Mouse (Mus musculus) kidney, adult 2 months (tissue): Measurements from ENCODE around the gene Gm20431. TPM values are rescaled to one million over a fixed set of nuclear protein-coding genes. Genes with fewer than 3 reads are reported as not detected.
A peak's percentile ranks its signal among the peaks of the same experiment; 100 is the strongest.

Source experiments
- DNase-seq: peaks from one replicate; pipeline ENCODE4 v3.0.0; 2021
- H3K27ac ChIP-seq: fragments of 200-500 bp; 2 replicates; pipeline ENCODE4 v1.5.1; 2012; ENCODE audit warnings: low read depth, low read length, control low read depth, inconsistent platforms; ENCODE audit not compliant: insufficient read depth
- H3K27me3 ChIP-seq: fragments of 200-500 bp; replicated peaks from 2 replicates; pipeline ENCODE4 v1.6.1; 2012; ENCODE audit warnings: mild to moderate bottlenecking, moderate library complexity, low read length, inconsistent platforms; ENCODE audit not compliant: control insufficient read depth, insufficient read depth
- H3K36me3 ChIP-seq: fragments of 200-500 bp; 2 replicates; pipeline ENCODE4 v1.6.1; 2012; ENCODE audit warnings: mild to moderate bottlenecking, moderate library complexity, low read length, inconsistent platforms; ENCODE audit not compliant: control insufficient read depth, insufficient read depth
- H3K4me1 ChIP-seq: fragments of 200-500 bp; 2 replicates; pipeline ENCODE4 v1.6.1; 2011; ENCODE audit warnings: low read length; ENCODE audit not compliant: control insufficient read depth, insufficient read depth
- H3K4me3 ChIP-seq: fragments of 200-500 bp; 2 replicates; pipeline ENCODE4 v1.5.1; 2011; ENCODE audit warnings: mild to moderate bottlenecking, low read depth, low read length, control low read depth; ENCODE audit not compliant: insufficient read depth
- CTCF ChIP-seq: fragments of 200-500 bp; conservative IDR thresholded peaks from 2 replicates; pipeline ENCODE4 v1.5.1; 2011; ENCODE audit warnings: low read depth, mild to moderate bottlenecking, control low read depth, low read length, moderate library complexity, mixed read lengths; ENCODE audit not compliant: insufficient read depth, insufficient read length
- POLR2A ChIP-seq: fragments of 200-500 bp; IDR thresholded peaks from one replicate; pipeline ENCODE4 v1.6.1; 2011; ENCODE audit warnings: low read depth, low read length, control low read depth
- WGBS: fragments of 180-500 bp; shearing (Covaris S2); methylation state at CpG from one replicate; pipeline ENCODE4 v1.1.7; 2018; 5-methylcytosine and 5-hydroxymethylcytosine counted together
- polyA plus RNA-seq: library from polyadenylated mRNA; depleted of rRNA; stranded (reverse); fragments of >200 nt; gene quantifications from 2 replicates; pipeline ENCODE4 v1.2.3, GENCODE M21; 2012; rRNA removed

Gm20431 gene
- 30.7 and 31.8 TPM in 2 replicates for polyA plus RNA-seq

- Histone ChIP-seq H3K36me3 (no peaks in the 10 kb centered on the region), H3K4me1 (peaks cover 28% of the 10 kb centered on the region), H3K4me3 (peak within 1 kb of the TSS; percentile 83), H3K27ac (peak within 1 kb of the TSS; percentile 86), H3K27me3 (no peaks in the 10 kb centered on the region)
- WGBS = 6% methylated on average over 110 of the region's 110 CpGs
- DNase-seq = peak; percentile 98
- peak; percentile 92 for TF ChIP-seq POLR2A
- TF ChIP-seq CTCF = no peak
Measured at GRCm38 (mm10) chr2:167661270-167662203, at the start of gene Gm20431. TSS of gene Gm20431 (minus strand) at chr2:167661496.

GRCm38 (mm10) chr2:167710574-167710973 lies 49.3 kb upstream of the Gm20431 start:
- H3K27me3 ChIP-seq = no peaks in the 10 kb centered on the region
- 58% methylated on average over 6 of the region's 6 CpGs for WGBS
- H3K36me3 ChIP-seq = no peaks in the 10 kb centered on the region
- no peak overlapping the region for H3K4me3 ChIP-seq
- no peak overlapping the region for H3K27ac ChIP-seq
- H3K4me1 ChIP-seq = peaks cover 13% of the 10 kb centered on the region
- TF ChIP-seq CTCF (no peak), POLR2A (no peak)
- no peak for DNase-seq

DNA sequence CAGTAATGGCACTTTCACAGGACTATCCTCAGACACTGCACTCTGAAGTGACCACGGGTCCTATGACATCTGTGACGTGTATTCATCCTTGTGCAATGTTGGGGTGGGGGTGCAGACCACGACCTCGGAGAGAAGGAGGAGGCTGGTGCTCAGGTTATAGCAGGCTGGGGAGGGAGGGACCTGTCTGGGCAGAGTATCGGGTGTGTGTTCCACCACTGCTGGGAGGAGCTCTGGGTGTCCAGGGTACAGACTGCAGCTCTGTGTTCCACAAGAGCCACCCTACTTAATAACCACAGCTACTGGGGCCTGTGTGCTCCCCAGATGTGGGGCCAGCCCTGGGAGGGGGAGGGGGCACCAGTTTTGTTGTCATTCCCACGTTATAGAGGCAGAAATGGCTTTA lies 48.7 kb upstream of the Gm20431 start:
- WGBS = 63% methylated on average over 6 of the region's 6 CpGs
- TF ChIP-seq POLR2A = no peak
- TF ChIP-seq CTCF = no peak
- no peak for DNase-seq
- Histone ChIP-seq H3K4me1 (peaks cover 13% of the 10 kb centered on the region), H3K27me3 (no peaks in the 10 kb centered on the region), H3K4me3 (no peak overlapping the region), H3K27ac (no peak overlapping the region), H3K36me3 (no peaks in the 10 kb centered on the region)

GRCm38 (mm10) chr2:167708373-167708772 lies 47.1 kb upstream of the Gm20431 start:
- DNase-seq = no peak
- Histone ChIP-seq H3K4me3 (no peak overlapping the region), H3K27me3 (no peaks in the 10 kb centered on the region), H3K27ac (no peak overlapping the region), H3K36me3 (no peaks in the 10 kb centered on the region), H3K4me1 (peaks cover 5% of the 10 kb centered on the region)
- TF ChIP-seq CTCF (no peak), POLR2A (no peak)
- 72% methylated on average over 15 of the region's 15 CpGs for WGBS

- no peak for TF ChIP-seq POLR2A
- no peak for TF ChIP-seq CTCF
- H3K27me3 ChIP-seq = no peaks in the 10 kb centered on the region
- H3K27ac ChIP-seq = no peak overlapping the region
- no peaks in the 10 kb centered on the region for H3K36me3 ChIP-seq
- DNase-seq = no peak
- WGBS = 77% methylated on average over 11 of the region's 11 CpGs
- H3K4me1 ChIP-seq = no peaks in the 10 kb centered on the region
- no peak overlapping the region for H3K4me3 ChIP-seq
Measured at GRCm38 (mm10) chr2:167706183-167706939, 45.1 kb upstream of the Gm20431 start.

GRCm38 (mm10) chr2:167704409-167704808 lies 43.1 kb upstream of the Gm20431 start:
- Histone ChIP-seq H3K4me3 (no peak overlapping the region), H3K4me1 (no peaks in the 10 kb centered on the region), H3K27ac (no peak overlapping the region), H3K27me3 (no peaks in the 10 kb centered on the region), H3K36me3 (no peaks in the 10 kb centered on the region)
- peak; percentile 51 for DNase-seq
- TF ChIP-seq POLR2A = no peak
- no peak for TF ChIP-seq CTCF
- WGBS = 66% methylated on average over 4 of the region's 4 CpGs

DNA sequence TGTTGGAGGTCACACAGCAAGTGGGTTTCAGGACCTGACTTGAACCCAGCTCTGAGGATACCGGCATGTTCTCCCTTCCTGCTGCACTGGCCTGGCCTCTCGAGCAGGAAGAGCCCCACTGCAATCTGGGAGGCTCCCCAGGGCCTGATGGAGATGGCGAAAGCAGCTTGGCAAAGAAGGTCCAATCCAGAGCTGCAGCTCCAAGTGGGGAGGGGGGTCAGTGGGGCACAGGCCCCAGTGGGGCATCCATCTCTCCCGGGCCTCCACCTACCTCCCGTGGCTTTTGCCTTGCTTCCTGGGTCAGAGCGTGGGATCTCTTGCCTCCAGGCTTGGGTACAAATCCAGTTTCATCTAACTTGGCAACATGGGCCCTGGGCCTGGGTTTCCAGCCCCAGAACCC lies 40.8 kb upstream of the Gm20431 start:
- Histone ChIP-seq H3K36me3 (no peaks in the 10 kb centered on the region), H3K27ac (no peak overlapping the region), H3K4me3 (no peak overlapping the region), H3K27me3 (no peaks in the 10 kb centered on the region), H3K4me1 (peaks cover 5% of the 10 kb centered on the region; the same call in 1 of the 2 replicates)
- 82% methylated on average over 6 of the region's 6 CpGs for WGBS
- DNase-seq = no peak
- no peak for TF ChIP-seq CTCF
- TF ChIP-seq POLR2A = no peak
